Mouse (Mus musculus) intestine, embryonic 16.5 days (tissue): Measurements from ENCODE around the gene Il1rap. TPM values are rescaled to one million over a fixed set of nuclear protein-coding genes. Genes with fewer than 3 reads are reported as not detected.

Source experiments
- ATAC-seq: fragments of 200-750 bp; cut with Nextera tagmentation; 2 replicates; pipeline ENCODE4 v1.8.0; 2017; ENCODE audit warnings: moderate TSS enrichment, moderate library complexity
- H3K27ac ChIP-seq: fragments of 300-500 bp; sonication (generic); 2 replicates; pipeline ENCODE4 v1.5.1; 2014; ENCODE audit warnings: mild to moderate bottlenecking, low read length
- H3K27me3 ChIP-seq: fragments of 300-500 bp; sonication (generic); replicated peaks from 2 replicates; pipeline ENCODE4 v1.6.1; 2014; ENCODE audit warnings: low read length, control low read depth, mixed read lengths; ENCODE audit not compliant: control insufficient read depth, insufficient read depth
- H3K36me3 ChIP-seq: fragments of 300-500 bp; sonication (generic); 2 replicates; pipeline ENCODE4 v1.6.1; 2014; ENCODE audit warnings: low read length, control low read depth; ENCODE audit not compliant: control insufficient read depth, insufficient read depth
- H3K4me1 ChIP-seq: fragments of 300-500 bp; sonication (generic); 2 replicates; pipeline ENCODE4 v1.6.1; 2014; ENCODE audit warnings: low read length, control low read depth, mixed read lengths; ENCODE audit not compliant: control insufficient read depth, insufficient read depth
- H3K4me2 ChIP-seq: fragments of 300-500 bp; sonication (generic); 2 replicates; pipeline ENCODE4 v1.6.1; 2014; ENCODE audit warnings: low read depth, low read length, control low read depth
- H3K4me3 ChIP-seq: fragments of 300-500 bp; sonication (generic); 2 replicates; pipeline ENCODE4 v1.5.1; 2014; ENCODE audit warnings: mild to moderate bottlenecking, low read length
- H3K9ac ChIP-seq: fragments of 300-500 bp; sonication (generic); 2 replicates; pipeline ENCODE4 v1.6.1; 2014; ENCODE audit warnings: low read depth, low read length
- H3K9me3 ChIP-seq: fragments of 300-500 bp; sonication (generic); 2 replicates; pipeline ENCODE4 v1.6.1; 2016; ENCODE audit warnings: low read length, control low read depth; ENCODE audit not compliant: control insufficient read depth
- WGBS: fragments of 180-500 bp; shearing (Covaris S2); extraction: QIAGEN DNeasy Blood & Tissue Kit; methylation state at CpG from one replicate; pipeline ENCODE4 v1.1.7; 2014; 5-methylcytosine and 5-hydroxymethylcytosine counted together
- polyA plus RNA-seq: library from polyadenylated mRNA; unstranded; fragments of >200 nt; fragmentation: Nextera tagmentation; extraction: Ambion mirVana; gene quantifications from 2 replicates; pipeline ENCODE4 v1.2.1, GENCODE M21; 2015

The Il1rap gene
- polyA plus RNA-seq = 4.0 and 4.6 TPM in 2 replicates

GRCm38 (mm10) chr16:26581048-26581912 lies at the start of gene Il1rap:
Il1rap (plus strand) TSS chr16:26581704.
- Histone ChIP-seq H3K27me3 (no peaks in the 10 kb centered on the region), H3K9ac (peak within 1 kb of the TSS; percentile 78), H3K4me1 (peaks cover 4% of the 10 kb centered on the region; the same call in 1 of the 2 replicates), H3K27ac (peak within 1 kb of the TSS; percentile 75), H3K4me2 (peak within 1 kb of the TSS; percentile 90), H3K4me3 (peak within 1 kb of the TSS; percentile 78), H3K36me3 (no peaks in the 10 kb centered on the region), H3K9me3 (no peaks in the 10 kb centered on the region)
- peak; percentile 100 for ATAC-seq
- 3% methylated on average over 51 of the region's 51 CpGs for WGBS

- Histone ChIP-seq H3K4me1 (no peaks in the 10 kb centered on the region), H3K4me2 (no peak overlapping the region), H3K9ac (no peak overlapping the region), H3K27ac (no peak overlapping the region), H3K9me3 (no peaks in the 10 kb centered on the region), H3K36me3 (no peaks in the 10 kb centered on the region), H3K27me3 (no peaks in the 10 kb centered on the region), H3K4me3 (no peak overlapping the region)
- 84% methylated on average over 1 of the region's 1 CpGs for WGBS
- ATAC-seq = no peak
These were observed 49.2 kb upstream of the Il1rap start for GRCm38 (mm10) chr16:26532287-26532686.

GRCm38 (mm10) chr16:26546170-26546878 lies 35.2 kb upstream of the Il1rap start:
- H3K9ac ChIP-seq = no peak overlapping the region
- H3K4me2 ChIP-seq = no peak overlapping the region
- no peaks in the 10 kb centered on the region for H3K4me1 ChIP-seq
- no peak overlapping the region for H3K27ac ChIP-seq
- ATAC-seq = no peak
- no peaks in the 10 kb centered on the region for H3K9me3 ChIP-seq
- no peak overlapping the region for H3K4me3 ChIP-seq
- no peaks in the 10 kb centered on the region for H3K36me3 ChIP-seq
- 13% methylated on average over 7 of the region's 7 CpGs for WGBS
- no peaks in the 10 kb centered on the region for H3K27me3 ChIP-seq

GRCm38 (mm10) chr16:26546879-26547206 lies 34.7 kb upstream of the Il1rap start:
- H3K4me3 ChIP-seq = no peak overlapping the region
- no peaks in the 10 kb centered on the region for H3K9me3 ChIP-seq
- no peak overlapping the region for H3K4me2 ChIP-seq
- no peak overlapping the region for H3K27ac ChIP-seq
- no peaks in the 10 kb centered on the region for H3K27me3 ChIP-seq
- H3K36me3 ChIP-seq = no peaks in the 10 kb centered on the region
- H3K9ac ChIP-seq = no peak overlapping the region
- WGBS = 48% methylated on average over 1 of the region's 1 CpGs
- no peak for ATAC-seq
- no peaks in the 10 kb centered on the region for H3K4me1 ChIP-seq

GRCm38 (mm10) chr16:26549221-26549620 lies 32.3 kb upstream of the Il1rap start:
- Histone ChIP-seq H3K4me3 (no peak overlapping the region), H3K9ac (no peak overlapping the region), H3K4me2 (no peak overlapping the region), H3K27me3 (no peaks in the 10 kb centered on the region), H3K4me1 (no peaks in the 10 kb centered on the region), H3K27ac (no peak overlapping the region), H3K36me3 (no peaks in the 10 kb centered on the region), H3K9me3 (no peaks in the 10 kb centered on the region)
- no peak for ATAC-seq
- 92% methylated on average over 2 of the region's 2 CpGs for WGBS

- 72% methylated on average over 3 of the region's 3 CpGs for WGBS
- Histone ChIP-seq H3K9me3 (no peaks in the 10 kb centered on the region), H3K9ac (no peak overlapping the region), H3K27me3 (no peaks in the 10 kb centered on the region), H3K36me3 (no peaks in the 10 kb centered on the region), H3K4me1 (no peaks in the 10 kb centered on the region), H3K4me3 (no peak overlapping the region), H3K4me2 (no peak overlapping the region), H3K27ac (no peak overlapping the region)
- ATAC-seq = no peak
These were observed 29.3 kb upstream of the Il1rap start for GRCm38 (mm10) chr16:26552234-26552633.

GRCm38 (mm10) chr16:26558797-26559196 lies 22.7 kb upstream of the Il1rap start:
- H3K4me3 ChIP-seq = no peak overlapping the region
- 85% methylated on average over 1 of the region's 1 CpGs for WGBS
- no peak for ATAC-seq

GRCm38 (mm10) chr16:26561743-26562142 lies 19.8 kb upstream of the Il1rap start:
- no peaks in the 10 kb centered on the region for H3K36me3 ChIP-seq
- H3K4me2 ChIP-seq = no peak overlapping the region
- no peaks in the 10 kb centered on the region for H3K4me1 ChIP-seq
- ATAC-seq = no peak
- no peak overlapping the region for H3K4me3 ChIP-seq
- no peak overlapping the region for H3K27ac ChIP-seq
- 53% methylated on average over 2 of the region's 2 CpGs for WGBS
- no peaks in the 10 kb centered on the region for H3K27me3 ChIP-seq
- H3K9ac ChIP-seq = no peak overlapping the region
- no peaks in the 10 kb centered on the region for H3K9me3 ChIP-seq

More at GRCm38 (mm10) chr16:26558797-26559196, 22.7 kb upstream of the Il1rap start:
- Histone ChIP-seq H3K4me2 (no peak overlapping the region), H3K4me1 (no peaks in the 10 kb centered on the region), H3K9ac (no peak overlapping the region), H3K9me3 (no peaks in the 10 kb centered on the region), H3K27me3 (no peaks in the 10 kb centered on the region), H3K36me3 (no peaks in the 10 kb centered on the region), H3K27ac (no peak overlapping the region)

- H3K9ac ChIP-seq = no peak overlapping the region
- H3K27ac ChIP-seq = no peak overlapping the region
- H3K27me3 ChIP-seq = no peaks in the 10 kb centered on the region
- no peak for ATAC-seq
- no peak overlapping the region for H3K4me2 ChIP-seq
- H3K36me3 ChIP-seq = no peaks in the 10 kb centered on the region
- H3K4me3 ChIP-seq = no peak overlapping the region
- WGBS = 76% methylated on average over 2 of the region's 2 CpGs
- no peaks in the 10 kb centered on the region for H3K4me1 ChIP-seq
- H3K9me3 ChIP-seq = no peaks in the 10 kb centered on the region
These were observed 18.7 kb upstream of the Il1rap start for GRCm38 (mm10) chr16:26562771-26563170.
